Mouse (Mus musculus): ENCODE data around the gene Zgpat.
A peak's percentile ranks its signal among the peaks of the same experiment; 100 is the strongest.

Zgpat gene

GRCm38 (mm10) chr2:181384919-181385391 lies 20.2 kb downstream of the Zgpat start:
- DNase-seq (ENCODE audit: low read depth, low spot score): peak; percentile 64

- DNase-seq (ENCODE audit: low read depth, low spot score): peak; percentile 52
Measured at GRCm38 (mm10) chr2:181385885-181386284, 21.2 kb downstream of the Zgpat start.

- no peak for DNase-seq (ENCODE audit: low read depth, low spot score)
Measured at GRCm38 (mm10) chr2:181386663-181387210, 22.0 kb downstream of the Zgpat start.

GRCm38 (mm10) chr2:181390136-181390870 lies 25.6 kb downstream of the Zgpat start:
- DNase-seq (ENCODE audit: low read depth, low spot score): no peak

GRCm38 (mm10) chr2:181391022-181391421 lies 26.3 kb downstream of the Zgpat start:
- DNase-seq (ENCODE audit: low read depth, low spot score): no peak

- DNase-seq (ENCODE audit: low read depth, low spot score): no peak
Measured at GRCm38 (mm10) chr2:181391541-181391940, 26.8 kb downstream of the Zgpat start.

GRCm38 (mm10) chr2:181392600-181393213 lies 28.0 kb downstream of the Zgpat start:
- DNase-seq (ENCODE audit: low read depth, low spot score): peak; percentile 95

- no peak for DNase-seq (ENCODE audit: low read depth, low spot score)
Measured at GRCm38 (mm10) chr2:181394086-181394485, 29.4 kb downstream of the Zgpat start.

- DNase-seq (ENCODE audit: low read depth, low spot score): peak; percentile 57
Measured at GRCm38 (mm10) chr2:181397207-181397761, 32.6 kb downstream of the Zgpat start.

GRCm38 (mm10) chr2:181401497-181401896 lies 36.8 kb downstream of the Zgpat start:
- DNase-seq (ENCODE audit: low read depth, low spot score): no peak

- no peak for DNase-seq (ENCODE audit: low read depth, low spot score)
Measured at GRCm38 (mm10) chr2:181403722-181404121, 39.0 kb downstream of the Zgpat start.

GRCm38 (mm10) chr2:181409643-181410042 lies 44.9 kb downstream of the Zgpat start:
- DNase-seq (ENCODE audit: low read depth, low spot score): no peak

- DNase-seq (ENCODE audit: low read depth, low spot score): peak; percentile 91
Measured at GRCm38 (mm10) chr2:181410760-181411473, 46.2 kb downstream of the Zgpat start.

GRCm38 (mm10) chr2:181413141-181413540 lies 48.4 kb downstream of the Zgpat start:
- peak; percentile 98 for DNase-seq (ENCODE audit: low read depth, low spot score)

- DNase-seq (ENCODE audit: low read depth, low spot score): peak; percentile 68
Measured at GRCm38 (mm10) chr2:181415945-181416344, 51.2 kb downstream of the Zgpat start.

GRCm38 (mm10) chr2:181419359-181419758 lies 54.6 kb downstream of the Zgpat start:
- no peak for DNase-seq (ENCODE audit: low read depth, low spot score)

- no peak for DNase-seq (ENCODE audit: low read depth, low spot score)
Measured at GRCm38 (mm10) chr2:181420426-181420825, 55.7 kb downstream of the Zgpat start.

GRCm38 (mm10) chr2:181420903-181421638 lies 56.3 kb downstream of the Zgpat start:
- DNase-seq (ENCODE audit: low read depth, low spot score): peak; percentile 52

GRCm38 (mm10) chr2:181423834-181424233 lies 59.1 kb downstream of the Zgpat start:
- no peak for DNase-seq (ENCODE audit: low read depth, low spot score)
